Mouse (Mus musculus) embryonic facial prominence, embryonic 10.5 days (tissue): ENCODE results near the gene Ube2q2. TPM values are rescaled to one million over a fixed set of nuclear protein-coding genes. Genes with fewer than 3 reads are reported as not detected.
"Not testable (repeated sequence)": the region's sequence is repeated elsewhere in the genome, so short reads cannot be mapped to it uniquely, and the experiment has no call there.

Experiments
- DNase-seq: peaks from one replicate; pipeline ENCODE4 v3.0.0-alpha.2; 2017; ENCODE audit warnings: low spot score
- H3K27ac ChIP-seq: fragments of 300-500 bp; sonication (generic); replicated peaks from 2 replicates; pipeline ENCODE4 v1.5.1; 2016; ENCODE audit warnings: mild to moderate bottlenecking
- H3K27me3 ChIP-seq: fragments of 300-500 bp; sonication (generic); replicated peaks from 2 replicates; pipeline ENCODE4 v1.6.1; 2016; ENCODE audit warnings: low read depth, mild to moderate bottlenecking; ENCODE audit not compliant: poor library complexity, severe bottlenecking
- H3K36me3 ChIP-seq: fragments of 300-500 bp; sonication (generic); replicated peaks from 2 replicates; pipeline ENCODE4 v1.6.1; 2016; ENCODE audit warnings: mild to moderate bottlenecking, moderate library complexity
- H3K4me1 ChIP-seq: fragments of 300-500 bp; sonication (generic); 2 replicates; pipeline ENCODE4 v1.6.1; 2016
- H3K4me3 ChIP-seq: fragments of 300-500 bp; sonication (generic); 2 replicates; pipeline ENCODE4 v1.5.1; 2016; ENCODE audit warnings: mild to moderate bottlenecking, moderate library complexity
- H3K9me3 ChIP-seq: fragments of 300-500 bp; sonication (generic); 2 replicates; pipeline ENCODE4 v1.6.1; 2016; ENCODE audit warnings: mild to moderate bottlenecking
- whole genome bisulfite sequencing: fragments of 180-500 bp; shearing (Covaris S2); methylation state at CpG from one replicate; pipeline ENCODE4 v1.1.7; 2016; 5-methylcytosine and 5-hydroxymethylcytosine counted together
- polyA plus RNA-seq: library from polyadenylated mRNA; unstranded; fragments of >200 nt; fragmentation: Nextera tagmentation; extraction: Ambion mirVana; gene quantifications from 2 replicates; pipeline ENCODE4 v1.2.1, GENCODE M21; 2016

Gene Ube2q2
- polyA plus RNA-seq, 1 experiment from 2014 or later: 37.7 TPM

DNA sequence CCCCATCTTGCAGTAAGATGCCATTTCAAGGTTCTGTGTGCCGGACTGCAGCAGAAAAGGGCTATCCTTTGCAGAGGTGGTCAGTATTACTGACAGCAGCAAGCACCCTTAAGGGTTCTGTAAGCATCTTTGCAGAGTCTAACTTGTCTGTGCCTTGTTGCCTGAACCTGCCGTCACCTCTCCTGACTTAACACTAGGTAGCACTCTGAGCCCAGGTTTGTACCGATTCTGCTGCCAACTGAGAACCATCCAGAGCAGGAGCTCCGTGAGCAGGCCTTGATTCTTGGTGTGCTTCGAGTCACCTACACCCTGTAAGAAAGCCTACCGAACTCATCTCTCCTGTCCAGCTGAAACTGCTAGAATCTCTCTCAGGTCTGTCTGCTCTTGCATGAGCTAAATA, 82.9 kb downstream of the Ube2q2 start:
- Histone ChIP-seq H3K9me3 (0 out of 2 replicates have a peak, but pooled peaks cover 2% of the 10 kb centered on the region), H3K27me3 (no peaks in the 10 kb centered on the region), H3K4me3 (no peak overlapping the region), H3K27ac (no peak overlapping the region), H3K4me1 (no peaks in the 10 kb centered on the region), H3K36me3 (peaks cover 2% of the 10 kb centered on the region)
- 69% methylated on average over 6 of the region's 6 CpGs for WGBS
- DNase-seq: peak; percentile 13

DNA sequence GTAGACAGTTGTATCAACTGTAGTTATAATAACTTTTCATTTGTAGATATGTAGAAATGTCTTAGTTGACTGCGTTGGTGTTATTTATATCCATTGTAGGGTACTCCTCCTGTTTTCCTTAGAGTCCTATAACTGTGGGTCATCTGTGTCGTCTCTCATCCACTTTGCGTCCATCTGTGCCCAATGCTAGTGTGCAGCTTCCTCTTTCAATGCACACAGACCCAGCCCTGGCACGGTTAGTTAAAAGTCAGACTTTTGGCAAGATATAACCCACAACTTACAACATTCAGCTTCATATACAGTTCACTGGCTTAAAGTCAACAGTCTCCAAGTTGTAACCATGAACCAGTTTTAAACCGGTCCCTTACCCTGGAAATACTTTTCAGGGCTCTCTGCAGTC, 83.5 kb downstream of the Ube2q2 start:
- H3K27ac ChIP-seq: no peak overlapping the region
- no peak for DNase-seq
- no peaks in the 10 kb centered on the region for H3K4me1 ChIP-seq
- no peaks in the 10 kb centered on the region for H3K36me3 ChIP-seq
- 0 out of 2 replicates have a peak, but pooled peaks cover 2% of the 10 kb centered on the region for H3K9me3 ChIP-seq
- no peaks in the 10 kb centered on the region for H3K27me3 ChIP-seq
- 95% methylated on average over 5 of the region's 5 CpGs for WGBS
- H3K4me3 ChIP-seq: no peak overlapping the region

- Histone ChIP-seq H3K9me3 (0 out of 2 replicates have a peak, but pooled peaks cover 2% of the 10 kb centered on the region), H3K36me3 (no peaks in the 10 kb centered on the region), H3K27me3 (no peaks in the 10 kb centered on the region), H3K4me1 (no peaks in the 10 kb centered on the region), H3K27ac (no peak overlapping the region), H3K4me3 (no peak overlapping the region)
- no peak for DNase-seq
- WGBS: 92% methylated on average over 7 of the region's 7 CpGs
Observed at GRCm38 (mm10) chr9:55232586-55232985, 83.9 kb downstream of the Ube2q2 start.

- WGBS: 78% methylated on average over 11 of the region's 11 CpGs
- H3K36me3 ChIP-seq, H3K27me3 ChIP-seq, H3K4me1 ChIP-seq, H3K4me3 ChIP-seq, H3K27ac ChIP-seq, H3K9me3 ChIP-seq, DNase-seq: not testable (repeated sequence)
Observed at GRCm38 (mm10) chr9:55233076-55233475, 84.4 kb downstream of the Ube2q2 start.

GRCm38 (mm10) chr9:55236235-55237165, 87.8 kb downstream of the Ube2q2 start:
- no peak overlapping the region for H3K4me3 ChIP-seq
- 76% methylated on average over 13 of the region's 13 CpGs for WGBS
- peaks cover 5% of the 10 kb centered on the region; the same call in 1 of the 2 replicates for H3K27me3 ChIP-seq
- no peaks in the 10 kb centered on the region for H3K4me1 ChIP-seq
- H3K36me3 ChIP-seq: no peaks in the 10 kb centered on the region
- H3K9me3 ChIP-seq: 0 out of 2 replicates have a peak, but pooled peaks cover 2% of the 10 kb centered on the region
- H3K27ac ChIP-seq: no peak overlapping the region
- DNase-seq: no peak

DNA sequence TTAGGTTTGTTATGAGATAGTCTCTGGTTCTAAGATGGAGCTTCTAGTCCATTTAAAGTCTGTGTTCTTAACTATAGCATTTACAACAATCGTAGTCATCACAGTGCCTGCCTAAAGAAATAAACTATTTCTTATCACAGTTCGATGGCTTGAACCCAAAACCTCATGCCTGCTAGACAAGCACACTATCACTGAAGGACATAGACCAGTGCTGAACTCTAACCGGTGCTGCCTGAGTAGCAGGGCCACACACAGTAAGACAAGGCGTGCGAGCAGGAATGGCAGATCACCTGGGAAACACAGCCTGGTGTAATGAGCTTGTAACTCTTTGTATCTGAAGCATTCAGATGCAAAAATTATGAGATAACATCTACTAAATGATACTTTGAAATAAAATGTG, 92.2 kb downstream of the Ube2q2 start:
- H3K4me3 ChIP-seq: no peak overlapping the region
- no peaks in the 10 kb centered on the region for H3K36me3 ChIP-seq
- H3K9me3 ChIP-seq: no peaks in the 10 kb centered on the region

DNA sequence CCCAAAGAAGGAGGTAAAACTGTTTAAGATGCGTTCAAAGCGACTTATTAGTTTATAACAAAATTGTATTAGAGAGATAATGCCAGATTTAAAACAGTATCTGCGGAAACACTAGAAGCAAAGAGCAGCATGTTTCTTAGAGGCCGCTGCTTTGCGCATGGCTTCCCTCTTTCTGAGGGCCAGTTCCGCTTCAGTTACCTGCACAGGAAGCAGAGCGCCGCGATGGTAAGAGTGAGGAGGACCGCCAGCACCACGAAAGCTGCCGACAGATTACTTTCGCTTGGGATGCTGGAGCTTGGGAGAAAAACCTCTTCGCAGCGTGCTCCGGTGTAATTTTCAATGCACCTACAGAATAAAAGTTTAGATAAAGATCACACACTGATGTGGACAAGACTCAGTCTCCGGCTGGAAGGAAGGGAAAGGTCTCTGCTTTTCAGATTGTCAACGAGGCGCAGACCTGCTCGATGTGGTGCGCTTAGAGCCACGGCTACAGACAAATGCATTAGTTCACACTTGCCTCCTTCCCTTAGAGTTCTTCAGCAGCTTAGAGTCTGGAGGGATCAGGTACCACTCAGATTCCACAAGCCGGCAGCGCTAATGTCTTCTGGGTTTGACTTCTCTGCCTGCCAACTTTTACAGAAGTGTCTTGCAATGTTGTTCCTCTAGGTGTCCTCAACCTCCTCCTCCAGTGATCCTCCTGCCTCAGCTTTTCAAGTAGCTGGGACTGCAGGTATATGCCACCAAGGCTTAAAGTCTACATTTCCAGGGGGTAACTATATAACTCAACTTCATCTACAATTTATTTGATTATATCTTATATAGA, 93.4 kb downstream of the Ube2q2 start:
- peak; percentile 29 for DNase-seq
- no peak overlapping the region for H3K27ac ChIP-seq
- no peaks in the 10 kb centered on the region for H3K4me1 ChIP-seq
- no peaks in the 10 kb centered on the region for H3K36me3 ChIP-seq
- WGBS: 43% methylated on average over 24 of the region's 24 CpGs
- peak overlapping the region; percentile 47 for H3K4me3 ChIP-seq
- peaks cover 16% of the 10 kb centered on the region; the same call in 1 of the 2 replicates for H3K27me3 ChIP-seq
- H3K9me3 ChIP-seq: no peaks in the 10 kb centered on the region

More for the DNA sequence above, 92.2 kb downstream of the Ube2q2 start:
- no peak overlapping the region for H3K27ac ChIP-seq
- peaks cover 16% of the 10 kb centered on the region; the same call in 1 of the 2 replicates for H3K27me3 ChIP-seq
- WGBS: 90% methylated on average over 5 of the region's 5 CpGs
- H3K4me1 ChIP-seq: no peaks in the 10 kb centered on the region
- no peak for DNase-seq

DNA sequence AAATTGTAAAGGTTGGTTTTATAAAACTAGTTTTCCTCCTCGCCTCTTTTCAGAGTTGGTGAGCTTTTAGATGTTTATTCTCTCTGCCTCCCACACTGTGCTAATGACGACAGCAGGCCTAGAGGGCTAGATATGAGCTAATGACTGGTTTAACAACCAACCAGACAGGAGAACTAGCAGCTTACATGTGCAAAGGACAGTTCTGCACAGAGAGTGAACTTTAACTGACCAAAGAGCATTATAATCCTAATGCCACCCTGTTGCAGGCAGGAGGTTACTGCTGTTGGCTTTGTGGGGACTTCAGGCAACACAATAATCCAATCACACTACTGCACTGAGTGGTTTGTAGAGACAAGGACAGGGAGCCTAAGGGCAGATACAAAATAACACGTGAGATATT, 94.6 kb downstream of the Ube2q2 start:
- Histone ChIP-seq H3K4me1 (no peaks in the 10 kb centered on the region), H3K36me3 (no peaks in the 10 kb centered on the region), H3K4me3 (no peak overlapping the region), H3K27me3 (peaks cover 16% of the 10 kb centered on the region; the same call in 1 of the 2 replicates), H3K9me3 (no peaks in the 10 kb centered on the region), H3K27ac (no peak overlapping the region)
- no peak for DNase-seq
- 82% methylated on average over 3 of the region's 3 CpGs for WGBS

DNA sequence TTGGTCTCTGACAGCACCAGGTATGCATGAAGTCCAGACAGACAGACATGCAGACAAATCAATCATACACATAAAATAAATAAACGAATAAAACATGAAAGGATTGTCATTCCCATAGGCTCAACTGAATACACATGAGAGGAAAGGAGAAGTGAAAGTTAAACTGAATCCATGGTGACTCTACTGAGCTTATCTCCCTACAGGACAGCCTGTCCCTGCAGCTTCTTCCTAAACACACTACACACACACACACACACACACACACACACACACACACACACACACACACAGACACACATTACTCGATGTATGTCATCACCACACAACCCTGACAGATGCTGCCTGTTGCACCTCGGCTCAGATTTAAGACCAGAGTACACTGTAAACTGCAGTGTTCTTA, 95.4 kb downstream of the Ube2q2 start:
- no peaks in the 10 kb centered on the region for H3K9me3 ChIP-seq
- no peak overlapping the region for H3K4me3 ChIP-seq
- 85% methylated on average over 3 of the region's 3 CpGs for WGBS
- H3K27me3 ChIP-seq: peaks cover 16% of the 10 kb centered on the region; the same call in 1 of the 2 replicates
- no peaks in the 10 kb centered on the region for H3K4me1 ChIP-seq
- DNase-seq: no peak
- H3K27ac ChIP-seq: no peak overlapping the region
- H3K36me3 ChIP-seq: no peaks in the 10 kb centered on the region

DNA sequence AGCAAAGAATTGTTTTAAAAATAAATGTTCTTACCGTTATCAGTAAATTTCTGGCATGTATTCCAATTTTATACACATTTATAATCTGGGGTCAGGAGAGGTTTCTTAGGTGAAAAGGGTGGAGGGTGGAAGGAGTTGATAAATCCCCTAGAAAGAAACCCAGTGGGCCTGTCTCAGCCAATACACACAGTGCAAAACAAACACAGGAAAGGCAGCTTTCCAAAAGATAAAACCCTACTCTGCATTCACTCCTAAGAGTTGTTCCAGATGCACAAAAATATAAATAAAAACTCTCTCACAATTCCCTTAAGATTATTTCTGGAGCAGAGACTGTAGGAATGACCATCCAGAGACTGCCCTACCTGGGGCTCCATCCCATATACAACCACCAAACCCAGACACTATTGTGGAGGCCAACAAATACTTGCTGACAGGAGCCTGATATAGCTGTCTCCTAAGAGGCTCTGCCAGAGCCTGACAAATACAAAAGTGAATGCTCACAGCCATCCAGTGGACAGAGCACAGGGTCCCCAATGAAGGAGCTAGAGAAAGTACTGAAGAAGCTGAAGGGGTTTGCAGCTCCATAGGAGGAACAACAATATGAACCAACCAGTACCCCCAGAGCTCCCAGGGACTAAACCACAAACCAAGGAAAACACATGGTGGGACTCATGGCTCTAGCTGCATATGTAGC, 96.5 kb downstream of the Ube2q2 start:
- WGBS: 95% methylated on average over 1 of the region's 1 CpGs
- not testable (repeated sequence) for H3K27ac ChIP-seq

GRCm38 (mm10) chr9:55246440-55246839, 97.8 kb downstream of the Ube2q2 start:
- no peaks in the 10 kb centered on the region for H3K9me3 ChIP-seq
- H3K4me3 ChIP-seq: no peak overlapping the region
- H3K27ac ChIP-seq: no peak overlapping the region
- no peaks in the 10 kb centered on the region for H3K4me1 ChIP-seq
- H3K36me3 ChIP-seq: no peaks in the 10 kb centered on the region
- no peak for DNase-seq
- peaks cover 12% of the 10 kb centered on the region; the same call in 1 of the 2 replicates for H3K27me3 ChIP-seq
- WGBS: 78% methylated on average over 8 of the region's 8 CpGs

More for the DNA sequence above, 96.5 kb downstream of the Ube2q2 start:
- H3K9me3 ChIP-seq, H3K4me3 ChIP-seq, DNase-seq, H3K4me1 ChIP-seq, H3K36me3 ChIP-seq: not testable (repeated sequence)
- peaks cover 16% of the 10 kb centered on the region; the same call in 1 of the 2 replicates for H3K27me3 ChIP-seq

GRCm38 (mm10) chr9:55246918-55247317, 98.3 kb downstream of the Ube2q2 start:
- 94% methylated on average over 4 of the region's 4 CpGs for WGBS
- Histone ChIP-seq H3K27ac (no peak overlapping the region), H3K36me3 (no peaks in the 10 kb centered on the region)

More at GRCm38 (mm10) chr9:55246918-55247317, 98.3 kb downstream of the Ube2q2 start:
- DNase-seq: no peak
- Histone ChIP-seq H3K4me3 (no peak overlapping the region), H3K4me1 (no peaks in the 10 kb centered on the region), H3K27me3 (peaks cover 7% of the 10 kb centered on the region; the same call in 1 of the 2 replicates), H3K9me3 (no peaks in the 10 kb centered on the region)
